Mouse (Mus musculus): Measurements from ENCODE around the gene D16Ertd472e.

DNA sequence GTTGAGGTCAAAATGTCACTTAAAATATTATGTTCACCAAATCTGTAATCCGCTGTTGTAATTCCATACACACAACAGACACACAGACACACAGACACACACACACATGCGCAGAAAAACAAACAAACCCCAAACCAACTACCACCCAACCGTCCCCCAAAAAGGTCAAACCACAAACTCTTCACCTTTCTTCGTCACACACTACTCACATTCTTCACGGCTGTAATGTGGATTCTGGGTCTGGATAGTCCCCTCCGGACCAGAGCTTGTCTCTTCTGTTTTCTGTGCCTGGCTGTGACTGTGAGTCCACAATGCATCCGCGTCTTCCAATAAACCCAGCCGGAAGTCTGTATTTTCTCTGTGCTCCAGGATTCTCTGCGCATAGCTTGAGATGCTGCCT, 29.1 kb downstream of the D16Ertd472e start:
- TF ChIP-seq CTCF (IDR thresholded peaks at IDR 0.05; ENCODE audit: borderline replicate concordance, insufficient read depth, low read depth, low read length): no peak
- TF ChIP-seq POLR2A (IDR thresholded peaks at IDR 0.05; ENCODE audit: borderline replicate concordance, insufficient read depth, low read length): no peak
